ENCODE assay signal across 31 mouse cellular contexts in genomic region chr1:65635315-65635714, GRCm38 (mm10).
"Had no signal": no experiment of that assay in that cellular context is flagged by ENCODE, and none has a peak within 500 bp of the region (broad histone marks: within the 10 kb centered on the region; RNA-seq: fewer than 3 reads in every experiment).

No protein-coding gene starts in this region.

- H3K27ac ChIP-seq: limb, embryonic 10.5 days; limb, embryonic 12.5 days; limb, embryonic 13.5 days; limb, embryonic 15.5 days; liver, embryonic 12.5 days; liver, embryonic 13.5 days; liver, embryonic 14.5 days; liver, embryonic 15.5 days; lung, embryonic 15.5 days; macrophage; midbrain, embryonic 10.5 days; midbrain, embryonic 12.5 days; midbrain, embryonic 13.5 days; midbrain, embryonic 15.5 days had no signal

- DNase-seq: left cerebral cortex, postnatal 4 days; liver; liver, embryonic 13.5 days; liver, postnatal 0 days; lung, adult 18-20 months; lung, adult 2 months; lung, embryonic 14.5 days; lung, postnatal 10 days; lung, postnatal 14 days; lung, postnatal 36 days; lung, postnatal 4 days; midbrain, embryonic 14.5 days had no signal

- H3K4me2 ChIP-seq: limb, embryonic 12.5 days; limb, embryonic 13.5 days; limb, embryonic 15.5 days; liver, embryonic 11.5 days; liver, embryonic 12.5 days; liver, embryonic 13.5 days; liver, embryonic 15.5 days; lung, embryonic 14.5 days; lung, embryonic 15.5 days; midbrain, embryonic 11.5 days; midbrain, embryonic 12.5 days; midbrain, embryonic 13.5 days; midbrain, embryonic 15.5 days had no signal

- H3K27me3 ChIP-seq: limb, embryonic 12.5 days; limb, embryonic 13.5 days; limb, embryonic 15.5 days; liver, embryonic 12.5 days; liver, embryonic 13.5 days; liver, embryonic 15.5 days; lung, embryonic 15.5 days; megakaryocyte, embryonic 14.5 days; midbrain, embryonic 12.5 days; midbrain, embryonic 13.5 days; midbrain, embryonic 15.5 days had no signal

- H3K4me1 ChIP-seq: limb, embryonic 10.5 days; limb, embryonic 12.5 days; limb, embryonic 13.5 days; limb, embryonic 15.5 days; liver, embryonic 12.5 days; liver, embryonic 13.5 days; liver, embryonic 15.5 days; lung, embryonic 15.5 days; megakaryocyte, embryonic 14.5 days; midbrain, embryonic 10.5 days; midbrain, embryonic 12.5 days; midbrain, embryonic 13.5 days; midbrain, embryonic 15.5 days had no signal

- H3K36me3 ChIP-seq: limb, embryonic 10.5 days; limb, embryonic 12.5 days; limb, embryonic 13.5 days; limb, embryonic 15.5 days; liver, embryonic 12.5 days; liver, embryonic 13.5 days; liver, embryonic 15.5 days; lung, embryonic 15.5 days; midbrain, embryonic 10.5 days; midbrain, embryonic 12.5 days; midbrain, embryonic 13.5 days; midbrain, embryonic 15.5 days had no signal

- H3K9ac ChIP-seq: limb, embryonic 12.5 days; limb, embryonic 13.5 days; limb, embryonic 15.5 days; liver, embryonic 12.5 days; liver, embryonic 13.5 days; liver, embryonic 14.5 days; liver, embryonic 15.5 days; liver, postnatal 0 days; lung, embryonic 14.5 days; lung, embryonic 15.5 days; midbrain, embryonic 12.5 days; midbrain, embryonic 13.5 days; midbrain, embryonic 15.5 days had no signal

- H3K9me3 ChIP-seq: limb, embryonic 10.5 days; limb, embryonic 12.5 days; limb, embryonic 13.5 days; limb, embryonic 15.5 days; liver, embryonic 12.5 days; liver, embryonic 13.5 days; liver, embryonic 15.5 days; lung, embryonic 15.5 days; megakaryocyte, embryonic 14.5 days; midbrain, embryonic 10.5 days; midbrain, embryonic 12.5 days; midbrain, embryonic 13.5 days; midbrain, embryonic 15.5 days had no signal

- H3K4me3 ChIP-seq: limb, embryonic 10.5 days; limb, embryonic 12.5 days; limb, embryonic 13.5 days; limb, embryonic 15.5 days; liver, embryonic 12.5 days; liver, embryonic 13.5 days; liver, embryonic 15.5 days; lung, embryonic 15.5 days; megakaryocyte, embryonic 14.5 days; midbrain, embryonic 10.5 days; midbrain, embryonic 12.5 days; midbrain, embryonic 13.5 days; midbrain, embryonic 15.5 days; myocyte had no signal

- ATAC-seq: liver, embryonic 12.5 days; liver, postnatal 0 days; lung, postnatal 0 days; midbrain, embryonic 13.5 days; midbrain, embryonic 15.5 days; midbrain, embryonic 16.5 days had no signal
